Mouse (Mus musculus): ENCODE results near the gene Ambra1.

The Ambra1 gene

GRCm38 (mm10) chr2:91939303-91939935 lies 209.5 kb downstream of the Ambra1 start:
- DNase-seq: no peak

- DNase-seq: no peak
Observed at GRCm38 (mm10) chr2:91942356-91942755, 212.4 kb downstream of the Ambra1 start.

GRCm38 (mm10) chr2:91944170-91944950 lies 214.4 kb downstream of the Ambra1 start:
- peak; percentile 88 for DNase-seq

GRCm38 (mm10) chr2:91945483-91945882 lies 215.5 kb downstream of the Ambra1 start, which contains the start of gene Gm9821:
Gene Gm9821, plus strand, starts transcription at chr2:91945703.
- no peak for DNase-seq

- no peak for DNase-seq
Observed at GRCm38 (mm10) chr2:91946836-91947235, 216.9 kb downstream of the Ambra1 start.

GRCm38 (mm10) chr2:91947397-91948150 lies 217.6 kb downstream of the Ambra1 start:
- DNase-seq: no peak

- DNase-seq: no peak
Observed at GRCm38 (mm10) chr2:91948151-91948509, 218.2 kb downstream of the Ambra1 start.

GRCm38 (mm10) chr2:91948792-91949241 lies 218.9 kb downstream of the Ambra1 start:
- no peak for DNase-seq

GRCm38 (mm10) chr2:91949411-91950274 lies 219.7 kb downstream of the Ambra1 start:
- DNase-seq: peak; percentile 84

GRCm38 (mm10) chr2:91950275-91951085 lies 220.5 kb downstream of the Ambra1 start:
- peak; percentile 92 for DNase-seq

- no peak for DNase-seq
Observed at GRCm38 (mm10) chr2:91953825-91954224, 223.9 kb downstream of the Ambra1 start.

GRCm38 (mm10) chr2:91955121-91955591 lies 225.2 kb downstream of the Ambra1 start:
- DNase-seq: no peak

- DNase-seq: no peak
Observed at GRCm38 (mm10) chr2:91955875-91956274, 225.9 kb downstream of the Ambra1 start.

- DNase-seq: no peak
Observed at GRCm38 (mm10) chr2:91957096-91957495, 227.2 kb downstream of the Ambra1 start.

- DNase-seq: no peak
Observed at GRCm38 (mm10) chr2:91958049-91958448, 228.1 kb downstream of the Ambra1 start.

GRCm38 (mm10) chr2:91958701-91959457 lies 228.9 kb downstream of the Ambra1 start:
- peak; percentile 75 for DNase-seq

GRCm38 (mm10) chr2:91959544-91960410 lies 229.8 kb downstream of the Ambra1 start:
- peak; percentile 91 for DNase-seq

- DNase-seq: no peak
Observed at GRCm38 (mm10) chr2:91960459-91960858, 230.5 kb downstream of the Ambra1 start.

GRCm38 (mm10) chr2:91961901-91962761 lies 232.2 kb downstream of the Ambra1 start:
- no peak for DNase-seq
